In the genomic region with DNA sequence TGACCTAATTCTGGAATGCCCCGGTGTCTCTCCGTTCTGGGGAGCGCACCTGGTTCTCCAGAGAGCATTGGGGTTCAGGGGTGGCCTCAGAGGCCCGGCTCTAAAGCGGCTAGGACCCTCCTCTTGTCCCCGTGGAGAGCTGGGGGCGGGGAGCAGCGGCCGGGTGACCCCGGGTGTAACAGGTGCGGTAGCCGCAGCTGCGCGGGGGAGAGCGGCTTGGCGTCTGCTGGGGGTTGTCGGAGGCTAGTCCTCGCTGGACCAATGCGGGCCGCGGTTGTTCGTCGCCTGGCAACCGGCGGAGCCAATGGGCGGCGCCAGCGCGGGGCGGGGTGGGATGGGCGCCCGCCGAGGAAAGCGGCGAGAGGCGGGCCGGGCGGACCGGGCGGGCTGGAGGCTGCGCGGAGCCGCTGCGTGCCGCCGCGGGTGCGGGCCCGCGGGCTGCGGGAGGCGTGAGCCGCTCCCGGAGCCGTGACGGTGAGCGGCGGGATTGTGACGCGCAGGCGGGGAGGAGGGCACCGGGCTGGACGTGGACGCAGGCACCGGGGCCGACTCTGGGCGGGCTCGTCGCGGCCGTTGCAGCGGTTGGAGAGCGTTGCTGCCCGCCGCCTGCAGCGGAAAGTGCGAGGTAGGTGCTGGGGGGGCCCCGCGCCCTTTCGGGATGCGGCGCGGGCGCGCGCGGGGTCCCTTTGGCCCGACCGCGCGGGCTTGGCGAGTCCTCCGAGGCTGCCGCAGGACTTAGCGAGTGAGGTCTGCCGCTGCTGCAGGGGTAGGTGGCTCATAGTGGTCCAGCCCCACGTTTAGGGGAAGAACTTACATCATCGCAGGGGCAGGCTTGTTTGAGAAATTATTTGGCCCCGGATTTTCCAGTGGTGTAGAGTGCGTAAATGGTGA, we compare ENCODE assay signal across 8 mouse cellular contexts. TPM values are rescaled to one million over a fixed set of nuclear protein-coding genes. Genes with fewer than 3 reads are reported as not detected.
DNase-seq lines count a peak whose midpoint lies in the region; ATAC-seq lines count a peak whose summit lies in the region.

Gene Ssx2ip, plus strand, starts transcription at position 332 of the 891 bp plus-strand sequence.

- peaks cover 13% of the 10 kb centered on the region; the same call in 1 of the 2 replicates for H3K4me1 ChIP-seq in intestine, embryonic 14.5 days (replicated peaks; ENCODE audit: control insufficient read depth, insufficient read depth, low read length)

- no peaks in the 10 kb centered on the region for H3K27me3 ChIP-seq in intestine, embryonic 14.5 days (replicated peaks; ENCODE audit: control insufficient read depth, insufficient read depth, low read length)

- H3K27ac ChIP-seq in intestine, embryonic 14.5 days (ENCODE audit: low read depth): peak within 1 kb of the TSS; percentile 63

- H3K9ac ChIP-seq in intestine, embryonic 14.5 days (ENCODE audit: low read length): peak within 1 kb of the TSS; percentile 86

- peak; percentile 100 for DNase-seq in adrenal gland, adult 2 months
- peak; percentile 96 for DNase-seq in embryo, embryonic 11 days
- DNase-seq in gastrocnemius, postnatal 25 days: peak; percentile 98
- DNase-seq in intestine, embryonic 14.5 days (ENCODE audit: low spot score): peak; percentile 100
- peak; percentile 95 to 98 for DNase-seq in left cerebral cortex, postnatal 14 days (ENCODE audit: low spot score in 2 of 2)
- DNase-seq in right cerebral cortex, postnatal 14 days: peak; percentile 99
- DNase-seq in urinary bladder, postnatal 25 days (ENCODE audit: low spot score): peak; percentile 98

- peak within 1 kb of the TSS; percentile 93 for H3K4me3 ChIP-seq in intestine, embryonic 14.5 days (ENCODE audit: low read depth, low read length)

- H3K9me3 ChIP-seq in intestine, embryonic 14.5 days (ENCODE audit: control insufficient read depth, low read length): no peaks in the 10 kb centered on the region; the same call in 1 of the 2 replicates

- H3K36me3 ChIP-seq in intestine, embryonic 14.5 days (ENCODE audit: control insufficient read depth, insufficient read depth, low read length): no peaks in the 10 kb centered on the region

- under 1% methylated on average over 93 of the region's 100 CpGs for WGBS in intestine, embryonic 14.5 days

- peak; percentile 96 for ATAC-seq in intestine, embryonic 14.5 days (replicated peaks; ENCODE audit: low FRiP score, low TSS enrichment, low read depth)
- peak; percentile 89 for ATAC-seq in megakaryocyte-erythroid progenitor cell, adult 5-6 weeks (replicated peaks; ENCODE audit: low FRiP score, low TSS enrichment, poor library complexity, severe bottlenecking)

- intact Hi-C loops in left cerebral cortex, postnatal 14 days (cut with DNase I): loop anchor here (5.0 kb wide), 1 partner anchor 57 kb away; no protein-coding TSS in a partner anchor

- peak within 1 kb of the TSS; percentile 88 for H3K4me2 ChIP-seq in intestine, embryonic 14.5 days (ENCODE audit: low read length)

RNA-seq across cellular contexts. Expression of gene Ssx2ip, which starts in this region (rescaled TPM):
- 10 to 100 TPM in 1 of 2 experiments, 1 to 10 TPM in 1; 5.1 to 10.1 TPM for total RNA-seq in adrenal gland, adult 2 months (2021)
- 1.5 and 1.6 TPM in 2 replicates for polyA plus RNA-seq in adrenal gland, adult 2 months (2012; rRNA removed)
- total RNA-seq in gastrocnemius, postnatal 25 days (2021): 10 to 100 TPM; 23.5 to 27.0 TPM
- polyA plus RNA-seq in intestine, embryonic 14.5 days (2014; fragmentation: Nextera tagmentation; extraction: Ambion mirVana): 36.3 and 38.1 TPM in 2 replicates
- 100 to 1,000 TPM; 121 to 126 TPM for total RNA-seq in left cerebral cortex, postnatal 14 days (2021)
- 45.3 and 50.0 TPM in 2 replicates for total RNA-seq in megakaryocyte-erythroid progenitor cell, adult 5-6 weeks (2014; fragmentation: Nextera tagmentation)
- 69.2 and 73.8 TPM in 2 replicates for total RNA-seq in megakaryocyte-erythroid progenitor cell, adult 5-6 weeks (2017)

Comparison
In these comparisons a context has a peak if more than half of its experiments do, and no peak if none do; other contexts are left out.
1. Peak in every context shown above with its lines: DNase-seq, ATAC-seq, H3K4me3 ChIP-seq and H3K27ac ChIP-seq.
2. RNA of gene Ssx2ip (polyA plus RNA-seq): 36.3 to 38.1 TPM in intestine, embryonic 14.5 days; 1.5 to 1.6 TPM in adrenal gland, adult 2 months; every median in the first group is over 10 times any median in the second.